In genomic region chr17:8658751-8659454, GRCm38 (mm10) we compare ENCODE assay signal across 19 mouse cellular contexts.
DNase-seq lines count a peak whose midpoint lies in the region; ATAC-seq and TF ChIP-seq lines count a peak whose summit lies in the region.
"Had no signal": no experiment of that assay in that cellular context is flagged by ENCODE, and none has a peak within 500 bp of the region (broad histone marks: within the 10 kb centered on the region; RNA-seq: fewer than 3 reads in every experiment).

No protein-coding gene starts in this region.

- H3K4me1 ChIP-seq in embryonic facial prominence, embryonic 15.5 days = no peaks in the 10 kb centered on the region
- peaks cover 5% of the 10 kb centered on the region for H3K4me1 ChIP-seq in embryonic facial prominence, embryonic 10.5 days
- no peaks in the 10 kb centered on the region for H3K4me1 ChIP-seq in kidney, adult 2 months (ENCODE audit: control insufficient read depth, insufficient read depth, low read length)
- no peaks in the 10 kb centered on the region for H3K4me1 ChIP-seq in lung, postnatal 0 days (ENCODE audit: insufficient read depth, low read depth, low read length)
- H3K4me1 ChIP-seq in midbrain, embryonic 10.5 days = no peaks in the 10 kb centered on the region
- H3K4me1 ChIP-seq: heart, embryonic 15.5 days; hindbrain, embryonic 15.5 days; intestine, embryonic 15.5 days; limb, embryonic 15.5 days; liver, embryonic 15.5 days; midbrain, embryonic 12.5 days had no signal

- no peak overlapping the region for H3K27ac ChIP-seq in embryonic facial prominence, embryonic 15.5 days (replicated peaks)
- H3K27ac ChIP-seq in embryonic facial prominence, embryonic 10.5 days (replicated peaks) = no peak overlapping the region
- H3K27ac ChIP-seq in kidney, adult 2 months (ENCODE audit: insufficient read depth, low read depth, low read length) = no peak overlapping the region
- H3K27ac ChIP-seq in lung, postnatal 0 days (ENCODE audit: low read length) = no peak overlapping the region
- no peak overlapping the region for H3K27ac ChIP-seq in midbrain, embryonic 10.5 days (replicated peaks)
- H3K27ac ChIP-seq: heart, embryonic 15.5 days; hindbrain, embryonic 15.5 days; intestine, embryonic 15.5 days; layer of hippocampus, adult 2 months; limb, embryonic 15.5 days; liver, embryonic 15.5 days; midbrain, embryonic 12.5 days had no signal

- 57% methylated on average over 16 of the region's 16 CpGs for WGBS in embryonic facial prominence, embryonic 15.5 days
- 66% methylated on average over 16 of the region's 16 CpGs for WGBS in embryonic facial prominence, embryonic 10.5 days
- WGBS in kidney, adult 2 months = 55% methylated on average over 16 of the region's 16 CpGs
- WGBS in lung, postnatal 0 days = 54% methylated on average over 16 of the region's 16 CpGs
- WGBS in midbrain, embryonic 10.5 days = 66% methylated on average over 16 of the region's 16 CpGs

- TF ChIP-seq EP300 in lung, postnatal 0 days (IDR thresholded peaks at IDR 0.05) = no peak

- H3K27me3 ChIP-seq in embryonic facial prominence, embryonic 15.5 days = no peaks in the 10 kb centered on the region
- H3K27me3 ChIP-seq in embryonic facial prominence, embryonic 10.5 days (replicated peaks; ENCODE audit: low read depth, poor library complexity, severe bottlenecking) = no peaks in the 10 kb centered on the region; the same call in 1 of the 2 replicates
- no peaks in the 10 kb centered on the region for H3K27me3 ChIP-seq in kidney, adult 2 months (replicated peaks; ENCODE audit: control insufficient read depth, insufficient read depth, low read length)
- H3K27me3 ChIP-seq in lung, postnatal 0 days (replicated peaks; ENCODE audit: insufficient read depth, low read length) = no peaks in the 10 kb centered on the region
- H3K27me3 ChIP-seq in midbrain, embryonic 10.5 days (ENCODE audit: low read depth, poor library complexity, severe bottlenecking) = no peaks in the 10 kb centered on the region
- H3K27me3 ChIP-seq: heart, embryonic 15.5 days; hindbrain, embryonic 15.5 days; limb, embryonic 15.5 days; liver, embryonic 15.5 days; midbrain, embryonic 12.5 days had no signal

- DNase-seq in embryonic facial prominence, embryonic 10.5 days (ENCODE audit: low spot score) = no peak
- peak; percentile 28 for DNase-seq in 3T3-L1 (ENCODE audit: low read depth, low spot score)
- peak; percentile 88 for DNase-seq in kidney, adult 2 months
- DNase-seq in kidney, postnatal 36 days = peak; percentile 78 to 86
- DNase-seq in lung, postnatal 0 days (ENCODE audit: low spot score) = no peak
- DNase-seq in midbrain, embryonic 10.5 days (ENCODE audit: low spot score) = no peak
- DNase-seq: cerebellum, postnatal 14 days; heart, postnatal 4 days; spleen, adult 18-20 months; thymus, postnatal 14 days had no signal

- H3K36me3 ChIP-seq in embryonic facial prominence, embryonic 15.5 days = no peaks in the 10 kb centered on the region
- H3K36me3 ChIP-seq in embryonic facial prominence, embryonic 10.5 days (replicated peaks) = no peaks in the 10 kb centered on the region
- no peaks in the 10 kb centered on the region for H3K36me3 ChIP-seq in kidney, adult 2 months (ENCODE audit: control insufficient read depth, insufficient read depth, low read length)
- H3K36me3 ChIP-seq in lung, postnatal 0 days (ENCODE audit: insufficient read depth, low read length) = no peaks in the 10 kb centered on the region
- H3K36me3 ChIP-seq in midbrain, embryonic 10.5 days = no peaks in the 10 kb centered on the region
- H3K36me3 ChIP-seq: G1E; heart, embryonic 15.5 days; hindbrain, embryonic 15.5 days; intestine, embryonic 15.5 days; limb, embryonic 15.5 days; liver, embryonic 15.5 days; midbrain, embryonic 12.5 days had no signal

- 0 out of 2 replicates have a peak, but pooled peaks have one; percentile 47 for ATAC-seq in embryonic facial prominence, embryonic 15.5 days (ENCODE audit: insufficient number of reproducible peaks, low FRiP score, low TSS enrichment, low read depth)
- no peak for ATAC-seq in lung, postnatal 0 days
- ATAC-seq: intestine, embryonic 15.5 days had no signal

- TF ChIP-seq POLR2A in kidney, adult 2 months (IDR thresholded peaks at IDR 0.05; ENCODE audit: low read depth, low read length) = no peak

- no peaks in the 10 kb centered on the region for H3K9me3 ChIP-seq in embryonic facial prominence, embryonic 15.5 days (replicated peaks)
- H3K9me3 ChIP-seq in embryonic facial prominence, embryonic 10.5 days = no peaks in the 10 kb centered on the region
- H3K9me3 ChIP-seq in lung, postnatal 0 days (ENCODE audit: low read length) = no peaks in the 10 kb centered on the region
- H3K9me3 ChIP-seq in midbrain, embryonic 10.5 days (replicated peaks) = no peaks in the 10 kb centered on the region
- H3K9me3 ChIP-seq: heart, embryonic 15.5 days; hindbrain, embryonic 15.5 days; intestine, embryonic 15.5 days; limb, embryonic 15.5 days; liver, embryonic 15.5 days; midbrain, embryonic 12.5 days had no signal

- no peak for TF ChIP-seq CTCF in kidney, adult 2 months (conservative IDR thresholded peaks at IDR 0.05; ENCODE audit: insufficient read depth, insufficient read length, low read depth, low read length)
- TF ChIP-seq CTCF in lung, postnatal 0 days (IDR thresholded peaks at IDR 0.05) = no peak

- no peak overlapping the region for H3K4me3 ChIP-seq in embryonic facial prominence, embryonic 15.5 days (replicated peaks)
- no peak overlapping the region for H3K4me3 ChIP-seq in embryonic facial prominence, embryonic 10.5 days
- H3K4me3 ChIP-seq in kidney, adult 2 months (ENCODE audit: insufficient read depth, low read depth, low read length) = no peak overlapping the region
- H3K4me3 ChIP-seq in lung, postnatal 0 days (ENCODE audit: low read depth, low read length) = no peak overlapping the region
- no peak overlapping the region for H3K4me3 ChIP-seq in midbrain, embryonic 10.5 days
- H3K4me3 ChIP-seq: heart, embryonic 15.5 days; hindbrain, embryonic 15.5 days; intestine, embryonic 15.5 days; layer of hippocampus, adult 2 months; limb, embryonic 15.5 days; liver, embryonic 15.5 days; midbrain, embryonic 12.5 days had no signal

- no peak overlapping the region for H3K9ac ChIP-seq in embryonic facial prominence, embryonic 15.5 days
- no peak overlapping the region for H3K9ac ChIP-seq in lung, postnatal 0 days (replicated peaks; ENCODE audit: low read depth)
- H3K9ac ChIP-seq: heart, embryonic 15.5 days; hindbrain, embryonic 15.5 days; intestine, embryonic 15.5 days; limb, embryonic 15.5 days; liver, embryonic 15.5 days; midbrain, embryonic 12.5 days had no signal

- H3K4me2 ChIP-seq in embryonic facial prominence, embryonic 15.5 days (replicated peaks) = no peak overlapping the region
- no peak overlapping the region for H3K4me2 ChIP-seq in lung, postnatal 0 days (replicated peaks; ENCODE audit: low read depth, low read length)
- H3K4me2 ChIP-seq: heart, embryonic 15.5 days; hindbrain, embryonic 15.5 days; intestine, embryonic 15.5 days; limb, embryonic 15.5 days; liver, embryonic 15.5 days; midbrain, embryonic 12.5 days had no signal

Comparison
In these comparisons a context has a peak if more than half of its experiments do, and no peak if none do; other contexts are left out.
1. DNase-seq: peak in 3T3-L1 (single experiment), kidney, adult 2 months (single experiment) and kidney, postnatal 36 days (2 of 2); none in embryonic facial prominence, embryonic 10.5 days (single experiment), lung, postnatal 0 days (single experiment) and midbrain, embryonic 10.5 days (single experiment).